Mouse (Mus musculus) embryo, embryonic 9.5 days (tissue): ENCODE results near the gene Pimreg.

ENCODE experiments used
- DNase-seq: peaks from one replicate; pipeline ENCODE4 v3.0.0-alpha.2; 2017; ENCODE audit errors: extremely low spot score

Gene Pimreg

DNA sequence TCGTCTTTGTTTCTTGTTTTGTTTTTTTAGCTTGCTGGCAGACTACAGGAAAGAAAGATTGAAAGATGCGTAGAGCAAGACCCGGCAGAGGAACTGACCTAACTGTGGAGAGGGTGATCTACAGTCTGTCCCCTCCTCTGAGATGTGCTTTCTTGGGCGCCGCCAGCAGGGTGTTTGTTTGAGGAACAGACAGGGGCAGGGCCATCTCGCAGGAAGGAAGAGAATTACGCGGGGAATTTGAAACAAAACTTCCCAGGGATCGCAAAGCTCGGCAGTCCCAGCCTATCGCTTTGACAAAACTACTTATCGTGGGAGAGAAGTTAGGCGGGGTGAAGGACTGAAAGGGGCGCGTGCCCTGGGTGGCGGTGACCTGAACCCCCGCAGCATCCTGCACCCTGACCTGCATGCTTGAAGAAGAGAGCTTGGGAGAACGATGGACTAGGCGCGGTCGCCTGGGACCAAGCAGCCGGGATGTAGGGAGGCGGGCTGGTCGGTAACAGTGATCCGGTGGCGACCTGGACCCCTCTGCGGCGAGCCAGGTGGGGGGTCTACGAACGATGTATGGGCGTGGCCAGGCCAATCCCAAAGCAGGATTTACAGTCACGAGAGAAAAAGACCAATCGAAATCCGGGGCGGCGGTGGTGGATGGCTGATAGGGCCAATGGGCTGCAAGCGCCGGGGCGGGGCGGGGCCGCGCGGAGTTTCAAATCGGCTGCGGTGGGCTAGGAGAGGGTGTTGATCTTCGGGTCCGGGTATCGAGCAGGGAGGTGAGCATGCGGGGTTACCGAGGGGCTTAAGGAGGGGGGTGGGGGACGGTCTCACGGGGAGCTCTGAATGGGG, at the start of gene Pimreg:
Gene Pimreg (plus strand): TSS at position 265 of the 840 bp plus-strand sequence.
- DNase-seq, result peak; percentile 95

DNA sequence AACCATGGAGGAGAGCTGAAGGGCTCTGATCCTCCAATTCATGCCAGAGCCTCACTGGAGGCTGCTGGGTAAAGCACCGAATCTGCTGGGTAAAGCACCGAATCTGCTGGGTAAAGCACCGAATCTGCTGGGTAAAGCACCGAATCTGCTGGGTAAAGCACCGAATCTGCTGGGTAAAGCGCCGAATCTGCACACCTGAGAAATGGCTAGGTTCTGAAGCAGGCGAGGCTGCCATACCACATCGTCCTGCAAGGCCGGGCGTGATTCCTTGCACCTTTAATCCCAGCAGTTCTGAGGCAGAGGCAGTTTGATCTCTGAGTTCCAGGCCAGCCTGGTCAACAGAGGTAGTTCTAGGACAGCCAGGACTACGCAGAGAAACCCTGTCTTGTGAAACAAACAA, 49.4 kb upstream of the Pimreg start:
- DNase-seq, result no peak

DNA sequence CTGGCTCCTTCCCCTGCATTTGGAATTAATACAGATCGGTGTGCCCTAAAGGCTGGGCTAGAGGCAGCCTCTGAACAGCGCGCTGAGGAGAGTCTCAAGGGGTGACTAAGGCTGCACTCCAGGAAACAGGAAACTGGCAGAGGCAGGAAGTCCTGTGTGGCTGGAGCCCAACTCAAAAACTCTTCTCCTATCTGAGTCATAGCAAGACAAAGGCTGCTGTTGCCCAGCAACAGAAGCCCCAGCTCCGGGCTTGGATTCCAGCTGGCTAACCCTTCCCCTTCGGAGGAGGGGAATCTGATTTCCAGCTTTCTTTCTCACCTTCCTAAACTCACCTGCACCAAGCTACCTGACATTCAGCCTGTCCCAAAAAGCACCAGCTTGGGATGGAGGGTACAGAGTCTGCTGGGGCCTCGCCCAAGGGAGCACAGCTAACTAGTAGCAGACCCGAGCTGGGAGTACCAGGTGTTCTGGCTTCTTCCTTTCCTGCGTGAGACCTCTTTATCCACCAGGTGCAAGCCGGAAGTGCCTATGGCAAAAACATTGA, 45.8 kb upstream of the Pimreg start:
- peak; percentile 41 for DNase-seq

DNA sequence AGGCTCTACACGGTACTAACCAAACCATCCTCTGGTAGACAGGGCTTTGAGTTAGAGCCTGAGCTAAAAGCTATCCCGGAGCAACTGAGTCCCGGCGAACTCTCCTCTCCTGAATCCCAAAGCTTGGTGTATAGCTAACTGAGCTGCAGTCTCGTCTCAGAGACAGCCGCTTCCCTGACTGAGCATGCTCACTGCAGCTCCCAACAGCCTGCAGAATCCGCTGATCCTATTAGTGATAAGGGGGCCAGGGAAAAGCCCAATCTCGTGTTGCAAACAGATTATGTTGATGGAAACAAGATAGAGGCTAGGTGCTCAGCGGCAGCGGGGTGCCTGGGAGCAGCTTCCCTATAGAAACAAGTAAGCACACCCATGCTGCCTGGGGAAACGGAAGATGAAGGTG, 45.0 kb upstream of the Pimreg start:
- DNase-seq, result no peak

DNA sequence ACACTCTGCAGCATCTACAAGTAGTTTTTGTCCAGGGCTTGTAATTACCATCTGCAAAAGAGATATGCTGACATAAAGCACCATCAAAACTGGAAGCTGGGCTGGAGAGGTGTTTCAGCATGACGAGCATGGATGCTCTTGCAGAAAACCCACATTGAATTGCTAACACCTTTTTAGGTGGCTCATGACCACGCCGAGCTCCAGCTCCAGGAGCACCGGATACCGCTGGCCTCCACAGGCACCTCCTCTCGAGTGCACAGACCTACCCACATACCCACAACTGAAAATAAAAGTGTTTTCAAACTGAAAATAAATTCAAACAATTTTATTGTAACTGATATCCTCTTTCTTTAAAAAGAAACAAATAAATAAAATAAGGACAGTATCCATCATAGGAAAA, 41.6 kb upstream of the Pimreg start:
- no peak for DNase-seq

DNA sequence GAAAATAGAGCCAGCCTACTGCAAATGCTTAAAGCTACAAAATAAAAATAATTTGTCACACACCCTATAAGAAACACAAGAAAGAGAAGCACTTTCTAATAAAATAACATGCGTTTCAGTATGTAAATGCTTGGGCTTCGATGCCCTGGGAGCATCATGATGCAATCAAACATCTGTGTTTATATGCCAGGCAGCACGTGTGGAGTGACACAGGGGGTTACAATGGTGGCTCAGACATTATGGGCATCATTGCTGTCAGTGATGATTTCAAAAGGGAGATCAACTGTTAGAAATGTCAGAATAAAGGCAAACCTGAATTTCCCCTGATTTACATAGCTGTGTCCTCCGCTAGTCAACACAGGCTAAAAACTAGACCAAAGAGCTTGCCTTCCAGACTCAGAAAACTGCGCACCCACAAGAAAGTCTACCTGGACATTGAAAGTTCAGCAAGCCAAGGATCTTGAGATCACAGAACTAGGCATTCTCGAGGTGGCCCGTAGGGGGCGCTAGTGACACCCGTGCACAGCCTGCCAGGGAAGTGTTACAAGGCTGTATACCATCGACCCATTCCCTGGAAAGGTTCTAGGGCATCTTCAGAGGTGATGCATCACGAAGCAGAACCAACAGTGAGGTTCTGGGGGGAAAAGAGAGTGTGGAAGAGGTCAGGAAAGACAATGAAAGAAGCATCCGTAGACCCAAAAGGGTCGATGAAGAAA, 39.5 kb upstream of the Pimreg start:
- DNase-seq, result no peak

DNA sequence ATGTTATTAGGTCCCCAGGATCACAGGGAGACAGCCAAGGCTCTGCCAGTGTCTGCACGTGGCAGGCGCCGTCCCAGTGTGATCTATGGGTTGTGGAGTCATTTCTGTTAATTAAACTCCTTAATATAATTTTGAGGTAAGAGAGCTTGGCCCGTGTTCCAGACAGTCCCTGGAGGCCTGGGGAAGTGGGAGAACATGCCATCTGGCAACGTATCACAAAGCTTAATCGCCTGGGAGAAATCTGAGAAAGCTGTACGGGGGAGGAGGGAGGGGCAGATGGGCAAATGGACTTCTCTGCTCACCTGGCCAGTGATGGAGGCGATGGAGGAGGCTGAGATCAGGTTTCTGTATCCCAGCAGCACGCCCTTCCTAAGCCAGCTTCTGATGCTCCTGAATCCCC, 38.7 kb upstream of the Pimreg start:
- DNase-seq, result no peak

DNA sequence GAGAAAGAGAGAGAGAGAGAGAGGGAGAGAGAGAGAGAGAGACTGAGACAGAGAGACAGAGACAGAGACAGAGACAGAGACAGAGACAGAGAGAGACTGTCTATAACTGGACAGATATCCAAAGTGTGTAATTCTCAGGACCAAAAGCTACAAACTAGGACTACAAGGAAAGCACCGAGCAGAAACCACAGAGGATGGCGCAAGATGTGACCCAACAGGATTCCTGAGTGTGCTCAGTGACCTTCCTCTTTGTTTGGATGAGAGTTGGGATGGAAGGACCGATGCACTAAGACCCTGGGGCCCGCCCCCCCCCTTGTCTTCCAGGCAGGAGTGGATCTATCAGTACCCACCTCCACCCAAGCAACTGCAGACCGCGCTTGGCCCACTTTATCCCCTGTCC, 36.3 kb upstream of the Pimreg start:
- no peak for DNase-seq

DNA sequence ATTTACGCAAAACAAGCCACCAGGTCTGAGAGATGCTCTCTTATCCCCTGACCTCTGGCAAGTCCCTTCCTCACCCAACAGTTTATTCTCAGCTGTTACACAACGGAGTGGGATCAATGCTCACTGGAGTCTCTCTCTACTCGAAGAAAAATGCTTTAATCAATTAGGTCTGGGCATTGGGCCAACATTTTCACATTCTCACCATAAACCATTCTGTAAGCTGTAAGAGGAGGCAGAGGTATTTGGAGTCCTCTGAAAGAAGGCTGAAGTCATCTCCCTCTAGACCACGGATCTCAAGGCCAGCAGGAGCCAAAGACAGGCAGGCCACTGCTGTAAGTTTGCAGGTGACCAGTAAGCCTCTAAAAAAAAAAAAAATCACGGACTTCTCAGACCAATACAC, 31.5 kb upstream of the Pimreg start:
- DNase-seq, result no peak

DNA sequence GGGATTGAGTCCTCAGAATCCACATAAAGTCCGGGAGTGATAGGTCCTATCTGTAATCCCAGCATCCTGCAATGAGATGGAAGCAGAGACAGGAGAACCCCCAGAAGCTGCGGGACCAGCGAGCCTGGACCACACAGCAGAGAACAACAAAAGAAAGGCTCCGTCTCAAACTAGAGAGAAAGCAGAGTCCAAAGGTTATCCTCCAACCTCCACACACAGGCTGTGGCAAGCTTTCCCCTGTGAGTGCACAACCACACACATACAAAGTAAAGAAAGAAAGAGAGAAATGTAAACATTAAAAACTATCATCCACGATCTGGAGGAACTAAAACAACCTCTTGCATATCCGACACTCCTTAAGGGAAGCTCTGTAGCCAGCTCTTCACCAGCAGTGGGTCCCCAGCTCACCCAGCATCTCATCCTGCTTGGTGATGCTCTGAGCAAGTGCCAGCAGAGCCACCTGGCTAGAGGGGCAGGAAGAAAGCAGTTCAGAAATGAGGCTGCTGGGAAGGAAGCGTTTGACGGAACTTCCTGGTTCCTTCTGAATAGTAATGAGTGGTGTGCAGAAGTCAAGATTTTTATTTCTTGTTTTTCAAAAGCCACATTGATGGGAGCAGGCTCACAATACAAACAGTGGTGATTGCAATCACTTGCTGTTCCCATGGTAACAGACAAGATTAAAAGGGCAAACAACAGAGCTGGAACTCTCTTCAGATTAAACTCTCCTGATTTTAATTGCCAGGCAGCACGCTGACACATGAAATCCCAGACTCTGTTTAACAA, 30.7 kb upstream of the Pimreg start:
- DNase-seq, result no peak

DNA sequence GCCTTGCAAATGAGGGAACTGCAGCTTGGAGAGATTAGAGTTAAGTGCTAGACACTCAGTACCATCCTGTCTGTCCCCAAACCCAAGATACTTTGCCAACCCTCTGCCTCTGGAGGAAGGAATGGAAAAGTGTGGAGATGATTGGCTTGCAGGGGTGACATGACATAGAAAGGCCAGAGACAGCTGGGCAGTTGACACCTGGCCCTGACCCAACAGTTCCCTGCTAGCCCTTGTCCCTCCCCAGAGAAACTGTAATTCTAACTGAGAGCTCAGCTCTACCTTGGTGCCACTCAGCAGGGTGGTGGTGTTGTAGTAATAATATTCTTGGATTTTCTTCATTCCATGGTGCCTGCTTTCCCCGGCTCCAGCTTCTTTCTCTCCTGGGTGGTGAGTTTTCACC, 29.9 kb upstream of the Pimreg start:
- no peak for DNase-seq

DNA sequence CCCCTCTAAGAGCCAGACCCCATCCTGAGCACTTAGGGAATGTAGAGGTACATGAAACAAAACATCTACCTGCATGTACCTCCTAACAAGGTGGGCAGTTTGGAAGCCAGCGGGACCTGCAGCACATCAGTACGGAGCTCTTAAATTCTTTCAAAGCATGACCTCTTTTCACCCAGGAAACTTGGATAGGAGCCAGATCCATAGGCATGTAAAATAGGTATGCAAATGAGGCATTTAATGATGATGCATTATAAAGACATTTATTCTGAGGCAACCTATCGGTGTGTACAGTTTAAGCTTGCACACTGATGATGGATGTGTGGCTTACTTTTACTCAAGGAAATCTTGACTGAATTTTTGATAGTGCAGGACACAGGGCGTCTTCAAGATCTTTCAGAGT, 27.2 kb upstream of the Pimreg start:
- DNase-seq, result no peak

DNA sequence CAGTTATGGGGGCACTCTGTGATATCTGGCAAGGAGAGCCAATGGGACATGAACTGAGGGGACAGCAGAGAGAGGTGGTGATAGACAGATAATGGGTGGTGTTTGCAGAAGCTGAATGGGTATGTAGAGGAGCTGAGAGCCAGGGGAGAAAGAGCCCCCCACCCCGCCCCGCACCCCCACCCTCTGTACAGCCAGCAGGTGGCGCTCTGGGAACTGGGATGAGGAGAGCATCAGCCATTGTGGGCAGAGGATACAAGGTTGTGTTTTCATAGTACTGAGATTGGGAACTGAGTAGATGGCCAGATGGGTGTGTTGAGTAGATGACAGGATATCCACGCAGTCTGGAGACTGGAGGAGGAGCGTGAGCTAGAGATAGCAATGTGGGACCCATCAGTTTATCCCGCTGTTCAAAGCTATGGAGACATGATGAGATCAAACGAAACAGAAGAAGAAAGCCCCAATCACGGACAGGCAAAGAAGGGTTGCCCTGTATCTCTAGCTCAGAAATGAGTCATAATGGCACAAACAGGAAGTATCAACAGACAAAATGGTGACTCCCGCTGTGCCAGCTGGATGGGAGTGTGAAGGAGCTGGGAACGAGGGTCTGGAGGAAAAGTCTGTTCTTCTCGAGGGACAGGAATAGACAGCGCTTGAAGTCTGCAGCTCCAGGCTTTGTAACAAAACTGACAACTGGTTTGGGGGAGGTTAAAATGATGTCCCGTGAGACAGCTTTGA, 25.1 kb upstream of the Pimreg start:
- DNase-seq, result no peak

DNA sequence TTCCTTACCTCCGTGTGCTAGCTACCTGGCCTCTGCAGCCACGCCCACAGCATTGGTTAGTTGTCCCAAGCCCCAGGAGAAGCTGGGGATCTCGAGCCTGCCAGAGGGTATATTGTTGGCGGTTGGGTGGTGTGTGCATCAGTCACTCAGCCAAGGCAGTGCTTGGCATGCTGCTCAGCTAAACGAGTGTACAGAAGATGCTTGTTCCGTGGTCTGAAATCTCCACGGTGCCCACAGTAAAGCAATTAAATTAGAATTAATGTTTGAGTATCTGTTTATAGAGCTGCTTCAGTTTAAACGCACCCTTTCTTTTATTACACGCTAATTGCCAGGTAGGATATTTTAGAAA, 24.6 kb upstream of the Pimreg start:
- no peak for DNase-seq

DNA sequence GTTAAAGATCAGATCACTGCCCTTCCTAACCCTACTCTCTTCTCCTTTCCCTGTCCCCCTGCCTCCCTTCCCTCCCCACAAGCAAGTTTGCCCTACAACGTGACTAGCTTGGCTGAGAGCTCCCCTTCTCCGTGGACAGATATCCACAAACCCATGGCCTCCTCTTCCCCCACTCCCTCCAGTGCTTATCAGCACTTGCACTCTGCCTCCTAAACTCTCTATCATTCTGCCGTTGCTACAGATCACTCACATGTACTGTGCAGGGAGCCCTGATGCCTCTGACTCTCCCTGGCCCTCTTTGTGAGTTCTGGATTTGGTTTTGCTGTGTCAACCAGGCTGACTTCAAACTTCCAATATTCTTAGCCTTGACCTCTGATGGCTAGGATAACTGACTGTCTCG, 20.8 kb upstream of the Pimreg start:
- DNase-seq, result no peak

DNA sequence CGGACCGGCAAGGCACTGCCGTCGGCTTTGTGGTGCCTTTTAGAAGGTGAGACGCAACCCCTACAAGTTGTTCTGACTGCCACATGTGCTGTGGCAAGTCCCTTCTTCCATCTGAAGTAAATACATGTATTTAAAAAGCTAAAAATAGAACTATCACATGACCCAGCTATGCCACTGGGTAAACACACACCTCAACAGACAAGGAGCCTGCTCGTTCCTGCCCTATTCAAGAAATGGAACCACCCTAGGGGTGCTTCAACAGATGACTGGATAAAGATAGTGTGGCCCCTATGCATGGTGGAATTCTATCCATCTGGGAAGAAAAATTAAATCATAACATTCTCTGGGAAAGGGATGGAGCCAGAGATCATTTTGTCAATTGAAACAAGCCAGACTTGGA, 19.0 kb upstream of the Pimreg start:
- no peak for DNase-seq

DNA sequence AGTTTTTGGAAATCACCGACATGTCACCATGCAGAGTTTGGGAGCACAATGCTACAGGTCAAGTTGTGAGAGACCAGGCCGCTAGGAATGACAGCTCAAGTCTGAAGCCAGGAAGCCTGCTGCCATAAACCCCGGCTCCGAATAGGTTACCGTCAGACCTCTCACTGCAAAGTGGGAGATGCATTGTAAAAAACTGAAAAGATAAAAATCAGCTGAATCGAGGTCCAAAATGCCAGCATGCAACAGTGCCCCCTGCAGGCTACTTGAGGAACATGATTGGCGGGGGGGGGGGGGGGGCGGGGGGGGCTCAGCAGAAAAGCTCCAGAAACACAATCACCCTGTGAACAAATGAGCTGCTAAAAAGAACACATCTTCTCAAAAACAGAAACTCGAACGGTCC, 18.3 kb upstream of the Pimreg start:
- DNase-seq, result no peak

DNA sequence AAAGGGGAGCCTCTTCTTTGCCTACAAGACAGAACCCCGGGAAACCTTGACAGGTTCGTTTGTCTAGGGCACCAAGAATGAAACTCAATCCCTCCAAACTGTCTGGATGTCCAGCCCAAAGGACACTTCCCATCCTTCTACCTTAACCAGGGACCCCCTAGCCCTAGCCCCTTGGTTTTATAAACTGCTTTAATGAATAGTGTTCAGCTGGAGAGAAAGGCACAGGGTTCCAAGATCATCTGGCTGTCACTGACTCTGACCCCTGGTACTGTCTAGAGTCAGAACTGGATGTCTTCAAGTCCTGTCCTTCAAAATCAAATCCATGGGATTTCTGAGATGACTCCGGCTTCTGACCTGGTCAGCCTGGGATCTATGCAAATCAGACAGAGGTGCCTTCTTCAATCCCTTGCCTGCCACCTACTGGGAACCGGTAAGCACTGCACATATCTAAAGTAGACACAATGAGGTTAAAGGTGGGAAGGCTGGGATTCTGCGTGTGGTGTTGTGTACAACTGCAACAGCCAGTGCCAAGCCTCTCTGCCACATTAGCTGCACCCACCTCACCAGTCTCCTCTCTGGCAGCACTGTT, 17.5 kb upstream of the Pimreg start:
- DNase-seq, result peak; percentile 74

DNA sequence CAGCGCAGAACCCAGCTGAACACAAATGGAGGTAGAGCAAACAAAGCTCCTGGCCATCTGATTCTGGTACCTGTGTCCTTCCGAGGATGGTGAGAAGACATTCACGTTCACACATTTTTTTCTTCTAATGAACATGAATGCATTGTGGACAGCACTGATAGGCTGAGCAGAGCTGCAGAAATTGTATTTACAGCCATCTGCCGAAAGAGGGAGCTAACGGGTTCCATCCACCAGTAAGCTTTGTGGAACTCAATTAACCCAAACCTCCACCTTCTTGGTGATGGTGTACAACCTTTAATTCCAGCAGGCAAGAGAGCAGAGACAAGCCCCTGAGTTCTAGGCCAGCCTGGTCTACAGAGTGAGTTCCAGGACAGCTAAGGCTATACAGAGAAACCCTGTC, 16.0 kb upstream of the Pimreg start:
- no peak for DNase-seq

DNA sequence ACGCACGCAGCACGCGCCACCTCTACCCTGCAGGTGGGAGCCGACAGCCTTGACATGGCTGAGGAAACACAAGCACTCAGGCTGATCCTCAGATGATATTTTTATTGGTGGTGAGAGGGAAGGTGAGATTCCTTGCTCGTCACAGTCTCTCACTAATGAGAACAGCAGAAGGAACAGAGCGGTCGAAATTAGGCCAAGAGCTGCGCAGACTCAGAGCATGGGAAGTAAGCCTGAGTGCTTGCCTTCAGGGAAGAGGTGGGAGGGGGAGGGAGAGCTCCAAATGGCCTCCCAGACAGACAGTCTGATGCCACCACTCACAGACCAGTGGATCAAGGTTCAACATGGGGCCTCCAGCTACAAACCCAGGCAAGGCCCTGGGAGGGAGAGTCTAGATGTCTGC, 15.3 kb upstream of the Pimreg start:
- DNase-seq, result no peak

DNA sequence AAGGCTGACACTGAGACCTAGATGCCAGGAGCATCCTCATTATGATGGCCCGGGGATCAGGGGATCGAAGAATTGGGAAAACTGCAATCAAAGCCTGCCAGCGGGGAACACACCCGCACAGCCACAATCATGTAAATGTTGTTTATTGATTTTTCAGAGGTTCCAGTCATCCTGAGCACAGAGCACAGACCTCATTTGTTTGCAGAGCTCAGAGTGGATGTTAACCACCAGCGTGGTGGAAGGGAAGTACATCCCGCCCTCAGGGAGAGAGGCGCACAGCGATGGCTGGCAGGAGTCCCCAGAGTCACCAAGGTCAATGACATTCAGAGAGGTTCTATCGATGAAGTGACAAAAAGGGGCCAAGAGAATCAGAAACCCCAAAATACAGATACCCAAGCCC, 14.0 kb upstream of the Pimreg start:
- DNase-seq, result no peak
